Mouse (Mus musculus): Measurements from ENCODE around the gene Phf12. TPM values are rescaled to one million over a fixed set of nuclear protein-coding genes. Genes with fewer than 3 reads are reported as not detected.

Gene Phf12
- polyA plus RNA-seq, 1 experiment from 2014 or later = 22.7 TPM

DNA sequence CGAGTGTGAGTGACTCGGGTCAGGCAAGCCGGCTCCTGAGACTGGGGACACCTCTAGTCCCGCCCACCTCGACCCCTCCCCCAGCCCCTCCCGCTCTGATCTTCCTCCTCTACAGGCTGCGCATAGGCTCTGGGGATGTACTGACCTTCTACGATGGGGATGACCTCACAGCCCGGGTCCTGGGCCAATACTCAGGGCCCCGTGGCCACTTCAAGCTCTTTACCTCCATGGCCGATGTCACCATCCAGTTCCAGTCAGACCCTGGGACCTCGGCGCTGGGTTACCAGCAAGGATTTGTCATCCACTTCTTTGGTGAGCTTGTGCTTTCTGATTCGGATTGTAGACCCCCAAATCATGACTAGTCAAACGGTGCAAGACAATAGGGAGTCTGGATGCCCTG, 8.2 kb upstream of the Phf12 start:
- 40% methylated on average over 15 of the region's 15 CpGs for WGBS
- Histone ChIP-seq H3K27me3 (peaks cover 44% of the 10 kb centered on the region), H3K4me3 (no peak overlapping the region), H3K4me2 (no peak overlapping the region), H3K36me3 (no peaks in the 10 kb centered on the region), H3K4me1 (no peaks in the 10 kb centered on the region), H3K27ac (no peak overlapping the region), H3K9me3 (no peaks in the 10 kb centered on the region), H3K9ac (no peak overlapping the region)
- ATAC-seq (ENCODE audit: insufficient number of reproducible peaks, insufficient read depth, low FRiP score, low TSS enrichment, low read depth) = no peak

DNA sequence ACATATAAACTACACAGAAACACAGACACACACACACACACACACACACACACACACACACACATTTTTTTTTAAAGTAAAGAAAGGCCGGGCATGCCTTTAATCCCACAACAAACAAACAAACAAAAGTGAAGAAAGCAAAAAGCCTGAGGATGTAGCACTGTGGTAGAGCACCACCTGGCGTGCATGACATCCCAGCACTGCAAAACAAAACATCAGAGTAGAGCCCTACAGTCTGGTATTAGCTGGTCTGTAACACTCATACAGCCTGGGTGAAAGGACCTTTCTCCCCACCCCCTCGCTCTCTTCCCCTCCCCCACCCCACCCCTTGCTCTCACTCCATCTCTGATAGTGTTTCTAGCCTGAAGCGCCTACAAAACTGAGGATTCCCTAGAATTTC, 6.7 kb upstream of the Phf12 start:
- Histone ChIP-seq H3K27ac (no peak overlapping the region), H3K9ac (no peak overlapping the region), H3K4me2 (no peak overlapping the region), H3K4me3 (no peak overlapping the region), H3K9me3 (no peaks in the 10 kb centered on the region), H3K4me1 (no peaks in the 10 kb centered on the region), H3K36me3 (no peaks in the 10 kb centered on the region), H3K27me3 (peaks cover 44% of the 10 kb centered on the region)
- ATAC-seq (ENCODE audit: insufficient number of reproducible peaks, insufficient read depth, low FRiP score, low TSS enrichment, low read depth) = no peak
- WGBS = 39% methylated on average over 4 of the region's 4 CpGs

DNA sequence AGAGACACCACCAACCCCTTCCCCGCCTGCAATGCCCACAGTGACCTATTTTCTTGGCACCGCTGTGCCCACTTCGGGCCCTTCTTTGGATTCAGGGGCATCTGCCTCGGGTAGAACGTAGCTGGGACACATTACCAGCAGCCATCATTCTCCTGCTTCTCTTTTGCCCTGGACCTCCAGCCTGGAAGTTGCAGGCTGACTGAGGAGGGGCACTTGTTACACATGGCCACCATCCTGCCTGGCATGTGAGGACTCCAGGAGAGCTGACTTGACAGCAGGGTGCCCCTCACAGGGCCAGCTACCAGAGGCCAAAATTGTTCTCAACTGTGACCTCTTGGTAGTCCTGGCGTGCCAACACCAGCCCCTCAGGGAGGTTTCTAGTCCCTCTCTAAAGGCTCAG, 4.4 kb upstream of the Phf12 start:
- WGBS = 77% methylated on average over 6 of the region's 6 CpGs
- Histone ChIP-seq H3K4me1 (no peaks in the 10 kb centered on the region), H3K4me3 (no peak overlapping the region), H3K9ac (peak overlapping the region; percentile 22; the same call in 1 of the 2 replicates), H3K9me3 (no peaks in the 10 kb centered on the region), H3K27ac (no peak overlapping the region), H3K36me3 (no peaks in the 10 kb centered on the region), H3K27me3 (peaks cover 41% of the 10 kb centered on the region), H3K4me2 (no peak overlapping the region)
- no peak for ATAC-seq (ENCODE audit: insufficient number of reproducible peaks, insufficient read depth, low FRiP score, low TSS enrichment, low read depth)

DNA sequence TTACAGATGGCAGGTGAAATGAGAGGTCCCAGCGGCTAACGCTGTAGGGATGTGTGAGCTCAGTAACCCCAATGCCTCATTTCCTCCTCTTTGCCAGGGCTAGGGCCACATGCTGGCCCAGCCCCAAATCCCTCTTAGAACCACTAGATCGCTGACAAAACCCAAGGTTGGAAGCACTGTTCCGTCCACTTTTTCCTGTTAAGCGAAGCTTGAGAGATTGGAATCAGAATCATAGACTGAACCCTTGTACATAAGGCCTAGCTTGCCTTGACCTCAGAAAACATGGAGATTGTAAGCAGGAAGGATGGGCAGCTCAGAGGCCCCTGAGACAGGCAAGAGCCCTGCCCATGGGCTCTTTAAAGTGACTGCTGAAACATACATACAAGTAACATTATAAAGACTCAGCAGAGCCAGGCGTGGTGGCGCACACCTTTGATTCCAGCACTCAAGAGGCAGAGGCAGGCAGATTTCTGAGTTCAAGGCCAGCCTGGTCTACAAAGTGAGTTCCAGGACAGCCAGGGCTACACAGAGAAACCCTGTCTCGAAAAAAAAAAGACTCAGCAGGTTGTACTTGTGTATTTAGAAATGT, 3.2 kb upstream of the Phf12 start:
- Histone ChIP-seq H3K4me2 (no peak overlapping the region), H3K9me3 (no peaks in the 10 kb centered on the region), H3K27me3 (peaks cover 34% of the 10 kb centered on the region), H3K4me3 (no peak overlapping the region), H3K36me3 (no peaks in the 10 kb centered on the region), H3K9ac (no peak overlapping the region), H3K4me1 (no peaks in the 10 kb centered on the region), H3K27ac (no peak overlapping the region)
- 79% methylated on average over 8 of the region's 8 CpGs for WGBS
- no peak for ATAC-seq (ENCODE audit: insufficient number of reproducible peaks, insufficient read depth, low FRiP score, low TSS enrichment, low read depth)

DNA sequence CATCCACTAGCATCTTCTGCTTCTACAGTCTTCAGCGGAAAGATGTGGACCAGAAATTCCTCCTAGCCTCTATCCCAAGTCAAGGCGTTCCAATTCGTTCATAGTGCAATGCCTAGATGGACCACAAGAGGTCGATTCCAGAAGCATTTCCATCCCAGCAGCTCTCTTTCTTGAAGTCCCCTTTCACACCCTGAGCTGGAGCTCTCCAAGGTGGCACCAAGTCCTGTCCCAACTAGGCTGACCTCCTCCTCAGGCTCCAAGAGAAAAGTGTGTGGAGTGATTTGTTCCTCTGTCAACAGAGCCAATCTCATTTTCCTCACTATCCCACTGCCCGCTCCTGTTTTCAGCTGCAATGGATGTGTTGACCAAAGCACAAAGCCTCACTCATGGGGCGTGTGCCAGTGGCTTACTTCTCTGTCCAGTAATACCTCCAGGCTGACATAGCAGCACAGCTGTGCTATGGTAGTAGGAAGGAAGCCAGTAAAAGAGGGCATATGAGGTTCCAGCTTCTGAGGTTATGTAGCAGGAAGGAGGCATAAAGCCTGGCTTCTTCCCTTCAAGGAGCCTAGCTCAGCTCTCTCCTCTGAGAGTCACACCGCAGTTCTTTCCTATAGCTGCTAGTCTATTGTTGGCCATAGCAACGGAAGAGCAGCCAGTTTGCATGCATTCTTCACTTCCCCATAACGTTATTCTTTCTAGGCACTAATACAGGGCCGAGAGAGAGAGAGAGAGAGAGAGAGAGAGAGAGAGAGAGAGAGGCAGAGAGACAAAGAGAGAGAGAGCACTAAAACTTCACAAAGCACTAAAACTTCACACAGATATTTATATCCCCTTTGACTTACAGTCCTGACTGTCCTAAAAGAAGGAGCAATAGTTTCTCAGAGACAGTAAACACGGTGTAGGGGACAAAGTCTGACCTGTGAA, 2.0 kb upstream of the Phf12 start:
- H3K4me2 ChIP-seq = no peak overlapping the region
- peaks cover 6% of the 10 kb centered on the region for H3K4me1 ChIP-seq
- no peaks in the 10 kb centered on the region for H3K9me3 ChIP-seq
- H3K27ac ChIP-seq = no peak overlapping the region
- 0 out of 2 replicates have a peak overlapping the region, but pooled peaks have one; percentile 11 for H3K9ac ChIP-seq
- H3K27me3 ChIP-seq = peaks cover 23% of the 10 kb centered on the region
- no peaks in the 10 kb centered on the region for H3K36me3 ChIP-seq
- no peak overlapping the region for H3K4me3 ChIP-seq
- 35% methylated on average over 11 of the region's 11 CpGs for WGBS
- ATAC-seq (ENCODE audit: insufficient number of reproducible peaks, insufficient read depth, low FRiP score, low TSS enrichment, low read depth) = no peak

DNA sequence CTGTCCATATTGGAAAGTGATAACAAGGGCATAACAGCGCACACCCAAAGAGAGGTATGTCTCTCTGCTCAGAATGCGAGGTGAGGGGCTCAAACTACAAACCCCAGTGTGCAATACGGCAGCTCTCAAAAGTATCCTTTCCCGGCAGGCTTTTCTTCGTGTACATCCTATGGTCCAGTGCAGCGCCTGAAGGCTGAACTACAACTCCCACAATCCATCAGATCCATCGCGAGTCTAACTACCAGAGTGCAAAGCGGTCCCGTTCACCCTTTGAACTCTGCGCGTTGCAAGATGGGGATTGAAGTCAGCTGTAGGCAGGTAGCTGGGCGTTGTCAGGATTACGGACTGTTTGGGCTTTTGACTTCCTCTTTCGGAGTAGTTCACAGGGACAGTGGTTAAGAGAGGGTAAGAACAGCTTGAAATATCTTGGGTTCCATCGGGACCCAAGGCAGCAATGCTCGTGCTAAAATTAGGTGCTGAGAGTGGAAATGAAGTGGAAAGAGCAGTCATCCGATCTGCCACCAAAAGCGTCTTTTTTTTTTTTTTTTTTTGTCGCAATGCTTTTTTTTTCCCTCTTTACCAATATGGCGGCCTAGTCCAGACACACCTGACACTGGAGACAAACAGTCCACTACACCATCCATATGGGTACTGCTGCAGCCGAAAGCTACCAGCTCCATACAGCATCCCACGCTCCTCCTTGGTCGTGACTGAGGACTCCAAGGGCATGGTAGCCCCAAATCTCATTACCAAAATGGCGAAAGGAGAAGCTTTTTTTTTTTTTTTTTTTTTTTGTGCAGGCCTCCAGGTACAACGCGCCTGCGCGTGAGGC, 729 bp upstream of the Phf12 start:
- Histone ChIP-seq H3K9me3 (no peaks in the 10 kb centered on the region), H3K36me3 (peaks cover 6% of the 10 kb centered on the region), H3K4me2 (peak overlapping the region; percentile 85), H3K4me3 (peak overlapping the region; percentile 98), H3K9ac (peak overlapping the region; percentile 61), H3K4me1 (peaks cover 12% of the 10 kb centered on the region), H3K27ac (peak overlapping the region; percentile 96), H3K27me3 (peaks cover 12% of the 10 kb centered on the region)
- peak; percentile 79 for ATAC-seq (ENCODE audit: insufficient number of reproducible peaks, insufficient read depth, low FRiP score, low TSS enrichment, low read depth)
- under 1% methylated on average over 29 of the region's 29 CpGs for WGBS

DNA sequence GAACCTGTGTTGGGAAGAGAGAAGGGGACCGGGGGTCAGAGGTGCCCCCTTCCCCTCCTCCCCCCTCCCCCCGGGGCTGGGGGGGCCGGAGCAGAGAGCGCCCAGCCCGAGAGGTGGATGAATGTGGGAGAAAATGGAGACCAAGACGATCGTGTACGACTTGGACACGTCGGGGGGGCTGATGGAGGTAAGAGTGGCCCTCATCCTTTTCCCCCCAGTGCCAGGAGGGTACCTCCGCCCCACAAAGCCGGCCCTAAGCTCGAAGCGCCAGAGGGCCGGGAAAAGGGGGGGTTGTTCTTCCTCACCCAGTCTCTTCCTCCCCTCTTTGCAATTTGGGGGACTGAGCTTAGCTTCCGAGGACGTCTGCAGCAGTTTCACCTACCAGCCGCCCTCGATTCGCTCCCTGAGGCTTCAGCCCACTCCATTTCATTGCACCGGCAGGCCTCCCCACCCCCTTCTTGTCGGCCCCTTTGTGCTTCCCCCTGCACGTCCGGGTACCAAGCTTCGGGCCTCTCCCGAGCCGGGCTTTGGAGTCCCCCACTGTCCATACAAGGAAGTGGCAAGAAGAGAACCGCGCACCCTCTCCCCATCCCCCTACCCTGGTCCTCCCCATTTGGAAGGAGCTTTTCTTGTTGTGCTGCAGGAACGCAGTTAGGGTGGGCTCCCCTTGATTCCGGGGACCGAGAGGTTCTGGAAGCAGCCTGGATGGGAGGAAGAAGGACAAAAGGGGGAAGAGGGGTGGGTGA, 810 bp downstream of the Phf12 start:
- under 1% methylated on average over 28 of the region's 32 CpGs for WGBS
- Histone ChIP-seq H3K9me3 (no peaks in the 10 kb centered on the region), H3K27me3 (no peaks in the 10 kb centered on the region), H3K27ac (peak overlapping the region; percentile 96), H3K4me3 (peak overlapping the region; percentile 98), H3K4me2 (peak overlapping the region; percentile 85), H3K4me1 (peaks cover 12% of the 10 kb centered on the region), H3K36me3 (peaks cover 20% of the 10 kb centered on the region), H3K9ac (peak overlapping the region; percentile 99)
- no peak for ATAC-seq (ENCODE audit: insufficient number of reproducible peaks, insufficient read depth, low FRiP score, low TSS enrichment, low read depth)

DNA sequence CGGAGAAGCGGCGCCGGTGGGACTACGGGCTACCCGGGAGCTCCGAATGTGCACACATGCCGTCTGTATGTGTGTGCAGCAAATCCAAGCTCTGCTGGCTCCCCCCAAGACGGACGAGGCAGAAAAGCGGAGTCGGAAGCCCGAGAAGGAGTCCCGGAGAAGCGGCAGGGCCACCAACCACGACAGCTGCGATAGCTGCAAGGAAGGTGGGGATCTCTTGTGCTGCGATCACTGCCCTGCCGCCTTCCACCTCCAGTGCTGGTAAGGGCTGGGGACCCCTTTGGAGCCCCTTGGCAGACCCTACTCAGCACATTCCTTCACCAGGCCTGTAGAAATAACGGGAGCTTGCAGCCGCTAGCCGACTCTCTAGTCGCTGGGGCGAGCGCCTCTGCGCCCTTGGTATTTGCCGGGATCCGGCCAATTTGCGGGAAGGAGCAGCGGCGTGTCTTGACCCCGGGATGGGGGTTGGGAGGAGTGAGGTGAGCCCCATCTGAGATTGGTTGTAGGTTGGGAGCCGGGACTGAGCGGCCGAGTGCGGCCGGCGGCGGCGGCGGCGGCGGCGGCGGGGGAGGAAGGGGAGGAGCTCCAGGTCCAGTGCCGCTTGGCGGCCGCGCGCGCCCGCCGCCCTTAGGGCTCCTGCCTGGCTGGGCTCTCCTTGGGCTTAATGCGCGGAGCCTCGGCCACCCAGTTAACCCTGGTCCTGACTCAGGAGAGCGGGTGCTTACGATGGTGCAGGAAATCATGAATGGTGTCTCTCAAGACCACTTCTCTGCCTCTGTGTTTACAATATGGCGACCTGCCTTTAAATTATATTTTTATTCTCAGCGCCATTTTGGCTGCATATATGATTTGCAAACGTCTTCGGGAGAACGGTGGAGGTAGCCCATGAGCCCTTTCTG, 1.6 kb downstream of the Phf12 start:
- H3K27me3 ChIP-seq = no peaks in the 10 kb centered on the region
- under 1% methylated on average over 51 of the region's 63 CpGs for WGBS
- peaks cover 28% of the 10 kb centered on the region for H3K36me3 ChIP-seq
- peaks cover 12% of the 10 kb centered on the region for H3K4me1 ChIP-seq
- ATAC-seq (ENCODE audit: insufficient number of reproducible peaks, insufficient read depth, low FRiP score, low TSS enrichment, low read depth) = no peak
- H3K4me2 ChIP-seq = peak overlapping the region; percentile 85
- no peaks in the 10 kb centered on the region for H3K9me3 ChIP-seq
- peak overlapping the region; percentile 99 for H3K9ac ChIP-seq
- H3K4me3 ChIP-seq = peak overlapping the region; percentile 98
- H3K27ac ChIP-seq = peak overlapping the region; percentile 96

DNA sequence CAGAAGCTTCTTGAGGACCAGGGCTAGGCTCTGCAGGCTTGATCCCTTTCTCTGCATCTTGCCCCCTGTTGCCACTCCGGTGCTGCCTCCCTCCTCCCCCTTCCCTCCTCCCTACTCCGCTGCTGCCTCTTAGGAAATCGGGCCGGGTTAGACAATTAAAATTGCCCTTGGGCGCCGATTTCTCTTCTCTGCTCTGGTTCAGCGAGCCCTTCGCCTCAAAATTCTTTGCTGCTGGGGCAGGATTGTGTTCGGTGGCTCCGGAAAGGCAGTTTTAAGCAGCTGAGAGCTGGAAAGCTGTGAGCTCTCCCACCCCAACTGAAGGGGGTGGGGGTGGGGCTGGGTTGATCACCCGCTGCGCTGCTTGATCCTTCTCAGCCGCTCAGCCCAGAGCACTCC, 2.3 kb downstream of the Phf12 start:
- Histone ChIP-seq H3K4me3 (peak overlapping the region; percentile 98), H3K9me3 (no peaks in the 10 kb centered on the region), H3K36me3 (peaks cover 32% of the 10 kb centered on the region), H3K27ac (peak overlapping the region; percentile 96), H3K4me1 (peaks cover 12% of the 10 kb centered on the region), H3K27me3 (no peaks in the 10 kb centered on the region), H3K9ac (peak overlapping the region; percentile 99), H3K4me2 (peak overlapping the region; percentile 85)
- no peak for ATAC-seq (ENCODE audit: insufficient number of reproducible peaks, insufficient read depth, low FRiP score, low TSS enrichment, low read depth)
- WGBS = under 1% methylated on average over 13 of the region's 13 CpGs

DNA sequence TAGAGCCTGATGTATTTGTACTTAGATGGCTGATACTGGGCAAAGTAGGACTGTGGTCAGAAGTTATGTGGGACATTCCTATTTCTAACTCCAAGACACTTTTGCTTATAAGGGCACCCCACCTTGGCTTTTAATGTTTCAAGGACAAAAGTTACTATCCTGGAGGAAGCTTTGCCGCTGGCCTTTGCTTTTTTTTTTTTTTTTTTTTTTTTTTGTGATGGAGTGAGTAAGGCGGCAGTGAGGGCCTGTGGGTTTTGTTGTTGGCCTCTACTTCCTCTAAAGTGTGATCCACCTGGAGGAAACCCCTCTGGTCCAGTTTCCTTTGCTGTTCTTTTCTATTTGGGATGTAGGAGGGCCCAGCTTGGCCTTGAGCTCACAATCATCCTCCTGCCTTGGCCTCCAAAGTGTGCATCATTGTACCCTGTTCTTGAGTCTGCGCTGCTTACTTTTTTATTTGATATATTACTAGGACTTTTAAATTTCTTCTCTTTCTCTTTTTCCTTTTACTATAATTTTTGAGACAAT, 3.0 kb downstream of the Phf12 start:
- no peak for ATAC-seq (ENCODE audit: insufficient number of reproducible peaks, insufficient read depth, low FRiP score, low TSS enrichment, low read depth)
- no peaks in the 10 kb centered on the region for H3K9me3 ChIP-seq
- peak overlapping the region; percentile 96 for H3K27ac ChIP-seq
- H3K36me3 ChIP-seq = peaks cover 37% of the 10 kb centered on the region
- peaks cover 12% of the 10 kb centered on the region for H3K4me1 ChIP-seq
- H3K27me3 ChIP-seq = no peaks in the 10 kb centered on the region
- peak overlapping the region; percentile 85 for H3K4me2 ChIP-seq
- H3K9ac ChIP-seq = peak overlapping the region; percentile 99
- H3K4me3 ChIP-seq = peak overlapping the region; percentile 98
- WGBS = 66% methylated on average over 3 of the region's 3 CpGs

Measured in embryonic facial prominence, embryonic 13.5 days (tissue).